1 mouse cellular context compared by ENCODE assay signal in the genomic region with DNA sequence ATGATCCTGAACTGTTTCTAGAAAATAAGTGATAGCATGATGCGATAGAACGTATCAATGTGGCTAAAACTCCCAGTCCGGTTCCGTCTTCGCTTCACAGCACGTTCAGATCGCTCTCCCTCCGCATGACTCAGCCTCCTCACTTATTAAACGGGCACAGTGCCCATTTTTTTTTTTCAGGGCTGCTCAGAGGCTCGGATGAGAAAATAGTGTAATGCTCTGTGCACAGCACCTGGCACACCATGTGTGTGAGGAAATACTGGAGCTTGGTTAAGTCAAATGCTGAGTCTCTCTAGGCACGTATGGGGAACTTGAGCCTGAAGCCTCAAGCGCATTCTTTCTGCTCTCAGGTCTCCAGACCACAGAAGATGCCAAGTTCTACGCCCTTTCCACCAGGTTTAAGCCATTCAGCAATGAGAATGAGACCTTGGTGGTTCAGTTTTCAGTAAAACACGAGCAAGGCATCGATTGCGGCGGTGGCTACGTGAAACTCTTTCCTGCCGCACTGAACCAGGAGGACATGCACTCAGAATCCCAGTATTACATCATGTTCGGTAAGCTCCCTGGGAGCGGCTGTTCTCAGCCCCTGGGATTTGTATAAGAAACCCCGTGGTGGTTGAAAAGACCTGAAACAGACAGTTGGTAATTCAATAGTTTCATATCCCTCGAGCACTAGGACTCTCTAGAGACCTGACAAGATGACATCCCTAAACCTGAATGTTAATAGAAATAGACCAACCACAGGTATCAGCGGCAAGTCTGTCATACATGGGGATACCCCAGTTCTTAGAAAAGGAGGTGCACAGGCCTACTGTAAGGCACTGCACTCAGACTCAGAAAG.
TF ChIP-seq lines count a peak whose summit lies in the region.

No protein-coding gene starts in this region.

TF ChIP-seq in CH12.LX, 34 proteins besides CTCF, POLR2A, EP300 and RAD21 (continued from another document):
- TF ChIP-seq MEF2A (IDR thresholded peaks at IDR 0.05; ENCODE audit: borderline replicate concordance, low read depth, low read length): peak; percentile 63; the same call in 1 of the 2 replicates
- no peak for TF ChIP-seq MYC (IDR thresholded peaks at IDR 0.05; ENCODE audit: low read depth, low read length)
